Mouse (Mus musculus) right cerebral cortex, postnatal 4 days (tissue): ENCODE measurements around the gene Megf11.

Source experiments
- DNase-seq: peaks from one replicate; pipeline ENCODE4 v3.0.0-alpha.2; 2022

The Megf11 gene

DNA sequence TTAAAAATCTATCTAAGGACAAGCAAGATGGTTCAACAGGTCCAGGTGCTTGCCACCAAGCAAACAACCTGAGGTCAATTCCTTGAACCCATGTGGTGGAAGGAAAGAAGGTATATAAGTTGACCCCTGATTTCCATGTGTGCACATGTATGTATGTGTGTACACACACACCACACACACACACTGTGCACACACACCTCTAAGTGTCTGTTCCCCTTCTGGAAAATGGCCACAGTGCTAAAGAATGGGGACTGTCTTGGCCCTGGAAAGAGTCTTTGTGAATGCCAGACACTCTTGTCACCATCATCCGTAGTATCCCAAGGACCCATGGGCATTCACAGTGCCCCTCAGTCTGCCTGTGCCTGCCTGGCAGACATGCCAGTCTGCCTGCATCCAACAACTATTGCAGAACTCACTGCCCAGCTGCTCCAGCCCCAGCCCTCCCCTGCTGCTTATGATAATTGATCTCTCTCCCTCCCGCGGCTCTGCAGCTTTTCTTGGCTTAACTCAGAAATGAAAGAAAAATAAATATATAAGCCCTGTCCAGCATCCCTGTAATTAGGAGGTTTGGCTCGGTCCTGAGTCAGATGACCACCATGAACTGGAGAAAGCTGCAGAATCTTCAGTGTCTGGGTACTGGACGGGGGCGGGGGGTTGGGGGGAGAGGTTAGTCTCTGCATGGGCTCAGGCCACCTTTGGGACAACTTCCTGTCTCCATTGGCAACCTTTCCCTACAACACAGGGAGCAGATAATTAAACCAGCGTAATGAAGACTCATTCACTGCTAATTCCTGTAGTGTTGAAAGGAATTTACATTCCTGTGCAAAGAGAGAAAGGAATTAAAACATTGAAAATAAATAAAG is 226.9 kb downstream of the Megf11 start:
- DNase-seq, result peak; percentile 31

DNA sequence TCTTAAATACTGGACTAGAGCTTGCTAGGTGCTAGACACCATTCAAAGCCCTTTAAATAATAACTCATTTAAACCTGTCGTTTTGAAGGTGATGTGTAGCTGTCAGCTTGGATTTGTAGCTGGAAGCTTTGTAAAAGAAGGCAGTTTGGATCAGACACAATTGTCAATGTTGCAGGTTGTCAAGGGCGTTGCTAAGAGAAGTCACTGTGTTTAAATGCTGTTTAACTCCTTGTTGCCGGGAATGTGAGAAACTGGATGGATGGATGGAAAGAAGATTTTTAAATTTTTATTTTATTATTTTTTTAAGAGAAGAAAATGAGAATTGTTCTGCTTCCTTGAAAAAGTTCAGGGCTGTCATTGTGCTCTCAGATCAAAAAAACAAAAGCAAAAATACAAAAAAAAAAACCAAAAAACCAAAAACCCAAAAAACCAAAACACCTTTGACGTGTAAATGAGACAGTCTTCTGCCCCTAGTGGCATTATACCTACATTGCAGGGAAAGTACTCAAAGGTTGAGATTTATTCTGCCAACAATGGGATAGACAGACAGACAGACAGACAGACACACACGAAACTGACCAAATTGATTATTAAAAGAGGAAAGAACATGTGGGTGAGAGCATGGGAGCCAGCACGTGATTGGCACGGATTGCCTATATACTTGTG is 227.7 kb downstream of the Megf11 start:
- DNase-seq, result no peak

DNA sequence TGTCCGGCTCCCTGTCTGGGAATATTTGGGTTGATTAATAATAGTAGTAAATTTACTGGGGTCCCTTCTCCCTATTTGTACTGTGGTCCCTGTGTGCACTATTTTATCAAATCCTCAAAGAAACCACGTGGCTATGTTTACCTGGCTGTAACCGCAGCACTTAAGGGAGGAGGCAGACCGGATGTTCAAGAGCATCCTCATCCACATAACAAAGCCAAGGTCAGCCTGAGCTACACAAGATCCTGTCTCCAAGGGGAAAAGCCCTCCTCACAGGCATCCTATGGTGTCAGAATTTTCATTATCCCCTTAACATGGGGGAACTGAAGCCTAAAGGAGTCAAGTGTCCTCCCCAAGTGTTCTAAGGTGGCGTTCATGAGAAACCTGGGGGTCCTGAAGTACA is 232.0 kb downstream of the Megf11 start:
- no peak for DNase-seq

DNA sequence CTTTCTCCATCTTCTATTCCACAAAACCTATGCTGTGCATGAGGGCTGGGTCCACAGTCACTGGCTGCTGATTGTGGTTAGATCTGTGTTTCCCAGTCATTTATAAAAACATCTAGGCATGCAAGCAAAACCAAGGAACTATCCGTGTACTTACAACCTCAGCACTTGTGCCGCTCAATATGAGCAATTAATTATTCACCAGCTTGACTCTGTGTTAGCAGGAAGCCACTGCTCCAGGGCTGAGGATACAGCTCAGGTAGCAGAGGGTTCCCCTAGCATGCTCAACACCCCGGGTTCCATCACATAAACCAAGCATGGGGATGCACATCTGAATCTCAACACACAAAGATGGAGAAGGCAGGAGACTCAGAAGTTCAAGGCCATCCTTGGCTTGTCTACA is 233.0 kb downstream of the Megf11 start:
- no peak for DNase-seq

DNA sequence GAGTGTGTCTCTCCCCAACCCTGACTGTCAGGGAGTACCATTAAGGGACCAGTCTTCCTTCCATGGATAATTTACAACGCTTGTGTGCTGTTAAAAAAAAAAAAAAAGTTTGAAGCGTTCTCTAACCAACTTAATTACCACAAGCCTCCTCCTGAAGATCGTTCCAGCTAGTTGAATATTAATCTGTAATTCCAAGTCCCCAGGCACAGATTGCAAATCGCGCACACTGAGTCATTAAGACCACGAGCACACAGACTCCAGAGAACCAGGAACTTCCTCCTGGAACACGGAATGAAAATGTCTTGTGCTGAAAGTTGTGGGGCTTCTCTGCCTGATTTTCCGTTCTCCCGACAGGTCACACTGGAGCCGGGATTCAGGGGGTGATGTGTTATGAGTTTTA is 234.0 kb downstream of the Megf11 start:
- no peak for DNase-seq

DNA sequence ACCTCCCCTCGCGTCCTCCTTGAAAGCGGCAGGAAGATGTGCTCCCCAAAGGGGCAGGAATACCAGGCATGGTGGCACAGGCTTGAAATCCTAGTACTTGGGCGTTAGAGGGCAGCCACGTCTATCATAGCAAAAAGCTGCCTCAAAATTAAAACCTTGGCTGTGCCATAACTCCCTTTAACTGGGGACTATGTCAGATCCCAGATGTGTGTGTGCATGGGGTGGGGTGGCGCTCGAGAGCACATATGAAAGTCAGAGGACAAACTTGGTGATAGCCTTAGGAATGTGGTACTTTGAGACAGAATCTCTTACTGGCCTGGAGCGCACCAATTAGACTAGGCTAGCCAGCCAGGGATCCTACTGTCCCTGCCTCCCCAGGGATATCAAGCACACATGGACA is 235.2 kb downstream of the Megf11 start:
- DNase-seq, result no peak

DNA sequence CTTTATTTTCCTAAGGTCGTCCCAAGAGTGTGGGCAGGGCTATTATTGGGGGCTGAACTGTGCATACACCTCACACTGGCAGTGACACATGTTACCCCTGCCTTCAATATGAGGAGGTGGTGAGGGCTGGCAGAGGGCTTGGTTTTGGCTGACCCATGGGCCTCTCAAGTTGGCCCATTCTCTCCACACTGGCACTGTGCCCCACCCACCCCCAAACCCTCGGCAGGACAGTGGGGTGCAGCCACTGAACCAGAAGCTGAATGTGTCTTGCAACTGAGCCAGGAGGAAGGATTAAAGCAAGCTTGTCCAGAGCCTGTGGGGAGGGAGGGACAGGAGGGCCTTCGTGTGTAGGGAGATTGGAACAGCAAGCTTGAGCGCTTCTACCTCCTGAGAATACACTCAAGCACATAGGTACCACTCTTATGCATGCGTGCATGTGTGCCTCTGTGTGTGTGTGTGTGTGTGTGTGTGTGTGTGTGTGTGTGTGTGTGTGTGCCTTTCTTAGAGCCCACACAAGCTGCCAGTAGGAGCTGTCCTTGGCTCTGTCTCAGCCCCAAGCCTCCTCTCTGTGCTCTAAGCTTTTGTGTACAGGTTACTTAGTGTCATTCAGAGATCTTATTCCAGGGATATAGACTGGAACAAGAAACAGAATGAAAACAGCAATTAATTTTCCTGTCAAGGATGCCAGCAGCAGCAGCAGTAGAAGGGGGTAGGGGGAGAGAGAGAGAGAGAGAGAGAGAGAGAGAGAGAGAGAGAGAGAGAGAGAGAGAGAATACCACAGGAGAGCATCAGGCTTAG is 236.3 kb downstream of the Megf11 start:
- DNase-seq, result peak; percentile 32

DNA sequence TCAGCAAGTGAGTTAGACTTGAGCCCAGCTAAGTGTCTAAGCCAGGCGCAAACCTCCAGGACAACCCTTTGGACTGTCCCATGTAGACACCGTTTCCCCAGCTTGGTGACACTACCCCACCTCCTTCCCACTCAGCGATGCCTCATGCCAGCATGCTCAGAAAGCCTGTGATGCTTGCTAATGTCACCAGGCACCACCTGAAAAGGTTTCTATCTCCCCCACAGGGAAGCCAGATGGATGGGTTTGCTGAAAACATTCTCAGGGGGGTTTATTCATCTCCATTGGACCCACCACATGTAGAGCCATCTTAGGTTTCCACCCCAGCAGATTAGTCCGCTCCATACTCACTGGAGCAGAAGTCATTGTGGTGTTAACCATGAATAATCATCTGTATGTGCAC is 237.9 kb downstream of the Megf11 start:
- no peak for DNase-seq

DNA sequence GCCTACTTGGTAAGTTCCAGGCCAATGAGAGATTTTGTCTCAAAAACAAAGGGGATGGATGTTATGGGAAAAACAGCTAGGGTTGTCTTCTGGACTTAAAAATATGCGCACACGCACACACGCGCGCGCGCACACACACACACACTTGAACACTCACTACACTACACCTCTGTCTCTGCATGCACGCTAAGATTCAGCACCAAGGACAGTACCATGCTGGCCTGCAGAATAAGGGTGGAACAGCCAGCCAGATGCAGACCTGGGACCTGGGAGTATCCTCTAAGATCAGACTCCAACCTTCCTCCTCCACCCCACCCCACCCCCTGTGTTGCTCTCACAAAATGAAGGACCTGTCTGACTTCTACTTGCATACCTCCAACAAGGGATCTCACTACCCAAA is 239.1 kb downstream of the Megf11 start:
- peak; percentile 25 for DNase-seq

DNA sequence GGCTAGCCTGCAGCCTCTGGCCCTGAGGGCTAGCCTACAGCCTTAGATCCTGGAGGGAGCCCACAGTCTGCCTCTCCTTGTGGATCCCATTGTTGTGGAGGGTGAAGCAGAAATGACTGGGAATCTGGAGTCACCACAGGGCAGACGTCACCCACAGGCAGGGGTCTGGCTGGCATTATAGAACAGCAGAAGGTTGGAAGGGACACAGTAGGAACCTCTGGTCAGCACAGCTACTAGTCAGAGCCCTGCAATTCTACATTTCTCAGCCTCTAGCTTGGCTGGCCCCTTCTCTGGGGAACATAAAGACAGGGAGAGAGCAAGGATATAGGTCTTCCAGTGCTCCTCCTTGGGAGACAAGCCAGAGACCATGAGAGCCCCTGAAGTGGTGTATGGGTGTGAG is 244.4 kb downstream of the Megf11 start:
- no peak for DNase-seq

DNA sequence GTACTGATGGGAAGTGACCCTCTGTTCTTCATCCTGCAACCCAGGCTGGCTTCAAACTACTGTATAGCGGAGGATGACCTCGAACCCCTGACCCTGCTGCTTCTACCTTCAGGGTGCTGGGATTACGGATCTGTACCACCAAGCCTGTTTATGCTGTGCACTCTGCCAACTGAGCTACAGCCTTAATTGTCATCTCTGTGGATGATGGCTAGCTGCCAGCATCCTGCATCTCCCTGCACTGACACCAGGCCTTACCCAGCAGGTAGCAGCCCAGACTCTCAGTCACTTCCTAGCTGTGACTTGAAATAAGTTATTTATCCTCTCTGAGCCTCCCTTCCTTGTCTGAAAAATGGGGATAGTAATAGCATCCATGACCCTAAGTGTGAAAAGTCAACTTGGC is 247.7 kb downstream of the Megf11 start:
- no peak for DNase-seq

DNA sequence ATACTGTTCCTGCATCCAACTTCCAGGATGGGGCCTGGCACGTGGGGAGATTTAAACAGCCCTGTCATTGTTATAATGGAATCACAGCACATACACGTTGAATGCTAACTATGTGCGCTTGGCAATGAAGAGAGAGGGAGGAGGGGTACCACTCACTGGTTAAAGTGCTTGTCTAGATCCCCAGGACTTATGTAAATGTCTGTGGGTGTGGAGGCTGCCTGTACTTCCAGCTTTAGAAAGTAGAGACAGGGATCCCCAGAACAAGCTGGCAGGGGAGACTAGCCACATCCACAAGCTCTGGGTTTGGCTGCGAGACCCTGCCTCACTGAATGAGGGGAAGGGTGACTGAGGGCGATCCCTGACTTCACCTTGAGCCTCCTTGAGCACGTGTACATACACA is 250.7 kb downstream of the Megf11 start:
- DNase-seq, result no peak

DNA sequence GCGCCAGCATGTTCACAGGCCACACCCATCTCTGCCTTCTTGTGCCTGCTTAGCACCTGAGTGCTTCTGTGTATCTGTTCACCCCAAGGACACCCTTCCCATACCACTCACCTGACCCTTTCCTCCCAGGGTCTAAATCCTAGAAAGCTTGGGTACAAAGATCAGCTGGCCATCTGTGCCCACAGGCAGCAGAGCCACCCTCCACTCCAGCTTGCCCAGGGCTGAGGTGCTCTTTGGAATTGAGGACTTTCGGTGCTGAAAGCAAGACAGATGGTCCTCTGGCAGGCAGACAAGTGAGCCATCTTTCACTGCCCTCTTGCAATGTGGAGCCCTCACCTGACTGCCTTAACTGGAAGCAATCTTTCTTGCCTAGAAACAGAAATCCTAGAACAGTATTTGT is 251.5 kb downstream of the Megf11 start:
- DNase-seq, result no peak

DNA sequence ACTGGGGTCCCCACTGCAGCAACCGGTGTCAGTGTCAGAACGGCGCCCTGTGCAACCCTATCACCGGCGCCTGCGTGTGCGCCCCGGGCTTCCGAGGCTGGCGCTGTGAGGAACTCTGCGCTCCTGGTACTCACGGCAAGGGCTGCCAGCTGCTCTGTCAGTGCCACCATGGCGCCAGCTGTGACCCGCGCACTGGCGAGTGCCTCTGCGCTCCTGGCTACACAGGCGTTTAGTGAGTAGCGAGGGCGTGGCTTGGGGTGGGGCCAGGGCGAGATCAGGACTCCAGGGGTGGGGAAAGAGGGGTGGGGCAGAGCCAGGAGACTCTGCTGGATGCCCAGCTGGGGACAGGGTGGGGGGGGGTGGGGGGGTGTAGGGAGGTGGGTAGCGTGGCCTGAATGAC is 252.8 kb downstream of the Megf11 start:
- no peak for DNase-seq

DNA sequence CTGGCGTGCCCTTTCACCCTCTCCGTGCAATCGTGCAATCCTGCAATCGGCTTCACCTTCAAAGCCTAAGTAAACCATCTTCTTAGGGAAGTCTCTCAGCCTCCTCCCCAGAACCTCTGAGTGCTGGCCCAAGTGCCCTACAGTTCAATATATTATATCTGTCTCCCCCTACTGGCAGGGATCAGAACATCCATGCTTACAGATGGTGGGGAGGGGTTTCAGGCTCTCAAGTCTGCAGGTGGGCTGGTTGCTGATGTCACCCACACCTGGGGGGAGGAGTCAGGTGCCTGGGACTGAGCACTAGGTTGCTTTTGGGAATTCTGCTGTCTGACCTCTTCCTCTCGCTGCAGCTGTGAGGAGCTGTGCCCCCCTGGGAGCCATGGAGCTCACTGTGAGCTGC is 254.2 kb downstream of the Megf11 start:
- peak; percentile 33 for DNase-seq

DNA sequence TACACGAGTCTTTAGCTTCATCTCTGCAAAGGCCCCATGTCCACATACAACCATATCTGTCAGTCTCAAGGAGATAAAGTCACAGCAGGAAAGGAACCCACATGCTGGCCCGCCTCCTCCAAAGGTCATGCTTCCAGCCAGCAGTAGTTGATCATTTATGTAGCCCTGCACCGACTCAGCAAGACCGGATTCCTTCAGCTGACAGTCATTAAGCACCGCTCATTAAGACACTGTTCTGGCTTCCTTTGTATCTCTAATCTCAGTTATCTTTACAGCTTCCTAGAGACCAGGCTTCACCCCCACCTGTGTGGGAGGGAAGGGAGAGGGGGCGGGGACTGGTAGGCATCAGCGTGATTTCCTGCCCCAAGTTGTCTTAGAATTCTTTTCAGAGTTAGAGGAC is 258.7 kb downstream of the Megf11 start:
- no peak for DNase-seq

DNA sequence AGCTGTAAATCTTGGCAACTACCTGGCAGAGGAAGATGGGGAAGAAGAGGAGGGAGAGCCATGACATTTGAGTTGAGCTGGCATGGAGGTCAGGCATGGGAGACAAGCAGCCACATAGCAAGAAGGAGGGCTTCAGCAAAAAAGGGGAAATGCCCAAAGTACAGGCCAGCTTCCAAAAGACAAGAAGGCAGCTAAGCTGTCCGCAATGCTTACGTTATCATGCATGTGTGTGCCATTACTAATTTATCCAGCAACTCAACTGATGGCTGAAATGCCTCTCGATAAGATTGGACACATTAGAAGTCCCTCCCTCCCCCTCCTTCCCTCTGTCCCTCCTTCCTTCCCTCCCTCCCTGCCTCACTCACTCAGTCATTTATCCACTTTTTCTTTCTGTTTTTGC is 260.0 kb downstream of the Megf11 start:
- no peak for DNase-seq

DNA sequence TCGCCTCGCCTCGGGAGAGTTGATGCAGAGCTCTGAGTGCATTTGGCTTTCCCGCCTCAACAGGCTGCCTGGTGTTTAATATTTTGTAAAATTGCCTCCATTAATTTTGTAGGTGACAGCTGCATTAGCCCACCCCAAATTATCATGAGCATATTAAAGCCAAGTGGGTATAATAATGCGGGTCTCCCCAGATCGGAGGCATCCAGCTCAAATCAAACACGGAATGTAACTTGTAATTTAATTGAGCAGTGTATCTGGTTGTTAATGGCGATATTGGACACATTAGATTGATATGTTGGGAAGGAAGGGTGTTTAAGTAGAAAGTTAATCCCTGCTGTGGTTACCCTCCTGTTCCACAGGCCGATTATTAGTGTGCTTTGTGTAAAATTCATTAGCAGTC is 264.0 kb downstream of the Megf11 start:
- no peak for DNase-seq

DNA sequence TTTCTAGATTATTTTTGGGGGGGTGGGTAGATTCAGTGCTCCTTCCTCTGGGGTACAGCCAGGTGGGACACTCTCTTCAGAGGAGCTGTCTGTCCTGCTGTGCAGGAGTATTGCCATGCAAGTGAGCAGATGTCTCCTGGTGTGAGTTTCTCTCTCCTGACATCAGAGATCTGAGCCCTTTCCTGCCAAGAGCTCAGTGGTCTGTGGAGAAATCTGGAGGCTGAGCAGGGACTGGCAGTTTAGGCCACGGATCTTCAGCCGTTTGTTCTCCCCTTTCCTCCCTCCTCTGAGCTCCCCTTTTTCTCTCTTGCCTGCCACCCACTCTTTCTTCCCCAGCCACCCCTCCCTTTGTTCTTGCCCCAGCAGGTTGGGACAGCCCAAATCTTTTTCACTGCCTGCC is 264.5 kb downstream of the Megf11 start:
- no peak for DNase-seq

DNA sequence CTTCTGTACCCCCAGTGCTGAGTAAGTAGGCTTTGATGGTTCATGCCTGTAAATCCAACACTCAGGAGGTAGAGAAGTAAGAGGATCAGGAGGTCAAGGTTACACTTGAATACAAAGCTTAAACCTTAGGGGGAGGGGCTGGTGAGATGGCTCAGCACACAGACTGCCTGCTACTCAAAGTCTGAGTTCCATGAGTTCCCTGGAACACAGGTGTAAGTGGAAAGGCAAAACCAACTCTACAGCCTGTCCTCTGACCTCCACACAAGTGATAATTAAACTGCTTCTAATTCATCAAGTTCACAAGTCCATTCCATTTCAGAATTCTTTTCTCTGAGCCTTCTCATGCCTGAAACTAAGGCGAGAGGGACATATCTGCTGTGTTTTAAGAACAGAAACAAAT is 265.8 kb downstream of the Megf11 start:
- no peak for DNase-seq

DNA sequence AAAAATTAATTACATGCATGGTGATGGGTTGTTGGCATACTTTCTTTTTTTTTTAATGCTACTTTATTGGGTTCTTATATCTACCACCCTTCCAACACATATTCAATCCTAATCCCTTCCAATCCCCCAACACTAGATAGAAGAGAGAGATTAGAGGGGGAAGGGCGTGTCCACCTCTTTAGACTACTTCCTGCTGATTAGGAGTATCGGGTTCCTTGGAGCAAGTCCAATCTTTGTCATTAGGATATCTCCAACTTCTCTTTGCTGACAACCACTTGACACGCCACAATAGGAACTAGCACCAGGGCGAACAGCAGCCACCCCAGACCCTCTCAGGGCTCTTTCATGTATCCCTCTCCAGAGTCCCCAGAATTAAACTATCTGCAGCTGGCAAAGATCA is 266.3 kb downstream of the Megf11 start:
- DNase-seq, result no peak

DNA sequence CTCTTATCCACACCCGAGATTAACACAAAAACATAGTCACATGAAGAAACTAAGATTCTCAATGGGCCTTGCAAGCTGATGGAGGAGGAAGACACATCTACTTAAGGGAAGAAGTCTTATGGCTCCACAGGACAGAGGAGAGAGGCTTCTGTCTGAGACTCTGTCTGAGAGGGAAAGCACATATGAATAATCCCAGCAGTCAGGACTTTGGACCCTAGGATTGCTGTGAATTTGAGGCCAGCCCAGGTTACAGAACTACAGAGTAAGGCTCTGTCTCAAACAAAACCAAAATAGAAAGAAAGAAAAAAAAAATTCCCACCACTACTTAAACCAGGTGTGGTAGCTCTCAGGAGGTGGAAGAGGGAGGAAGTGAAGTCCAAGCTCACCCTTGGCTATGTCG is 266.7 kb downstream of the Megf11 start:
- DNase-seq, result no peak

DNA sequence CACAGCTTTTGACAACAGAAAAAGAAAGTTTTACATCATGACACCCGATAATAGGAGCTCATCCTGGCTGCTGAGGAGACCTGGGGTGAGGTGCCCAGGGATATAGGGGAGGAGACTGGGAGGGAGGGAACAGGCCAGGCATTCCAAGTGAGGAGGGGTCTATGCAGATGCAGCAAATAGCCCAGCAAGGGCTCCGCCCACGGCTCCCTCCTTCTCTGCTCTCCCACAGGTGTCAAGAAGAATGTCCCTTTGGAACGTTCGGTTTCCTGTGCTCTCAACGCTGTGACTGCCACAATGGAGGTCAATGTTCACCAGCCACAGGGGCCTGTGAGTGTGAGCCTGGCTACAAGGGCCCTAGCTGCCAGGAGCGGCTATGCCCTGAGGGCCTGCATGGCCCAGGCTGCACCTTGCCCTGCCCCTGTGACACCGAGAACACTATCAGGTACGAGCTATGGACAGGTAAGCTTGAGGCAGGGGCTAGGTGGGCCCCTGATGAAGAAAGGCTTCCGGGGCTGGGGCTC is 267.5 kb downstream of the Megf11 start:
- no peak for DNase-seq

DNA sequence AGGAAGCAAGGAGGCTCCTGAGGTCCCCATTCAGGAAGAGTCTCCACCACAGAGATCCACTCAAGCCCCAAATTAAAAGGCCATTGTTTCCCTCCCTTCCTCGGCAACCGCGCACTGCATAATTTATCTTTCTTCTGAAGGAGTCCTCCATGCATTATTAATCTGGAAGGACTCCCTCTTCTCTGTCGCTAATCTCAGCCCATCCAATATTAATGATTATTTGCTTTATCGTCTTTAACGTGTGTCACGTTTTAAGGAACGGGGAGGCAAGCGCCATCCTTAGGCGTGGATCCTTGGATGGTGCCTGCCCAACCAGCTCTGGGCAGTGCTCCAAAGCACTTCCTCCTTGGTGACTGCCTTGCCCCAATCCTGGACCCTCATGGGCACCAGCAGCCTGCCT is 269.3 kb downstream of the Megf11 start:
- no peak for DNase-seq
